Mouse (Mus musculus) kidney, adult 2 months (tissue): ENCODE results near the gene Cenpk.

Source experiments
- CTCF ChIP-seq: fragments of 200-500 bp; conservative IDR thresholded peaks from 2 replicates; pipeline ENCODE4 v1.5.1; 2011; ENCODE audit warnings: low read depth, mild to moderate bottlenecking, control low read depth, low read length, moderate library complexity, mixed read lengths; ENCODE audit not compliant: insufficient read depth, insufficient read length
- POLR2A ChIP-seq: fragments of 200-500 bp; IDR thresholded peaks from one replicate; pipeline ENCODE4 v1.6.1; 2011; ENCODE audit warnings: low read depth, low read length, control low read depth

GRCm38 (mm10) chr13:104228384-104229066, at the start of gene Cenpk, which contains the start of gene Ppwd1:
- TF ChIP-seq CTCF = no peak
- peak; percentile 88 for TF ChIP-seq POLR2A
